Mouse (Mus musculus) brain, embryonic 14.5 days (tissue): Measurements from ENCODE around the gene Kdf1.

Experiments
- CTCF ChIP-seq: fragments of 200-500 bp; IDR thresholded peaks from 2 replicates; pipeline ENCODE4 v1.5.1; 2012; ENCODE audit warnings: inconsistent platforms, mild to moderate bottlenecking, moderate library complexity, borderline replicate concordance; ENCODE audit not compliant: insufficient read depth, insufficient read length; ENCODE audit errors: extremely low read depth
- POLR2A ChIP-seq: fragments of 200-500 bp; IDR thresholded peaks from 2 replicates; pipeline ENCODE4 v1.6.1; 2012; ENCODE audit warnings: mild to moderate bottlenecking, inconsistent platforms, borderline replicate concordance; ENCODE audit not compliant: poor library complexity, insufficient read depth, insufficient read length, severe bottlenecking; ENCODE audit errors: extremely low read depth

GRCm38 (mm10) chr4:133493895-133494294 lies 24.9 kb upstream of the Kdf1 start:
- TF ChIP-seq CTCF (no peak), POLR2A (no peak)
